Mouse (Mus musculus) forebrain, embryonic 10.5 days (tissue): Measurements from ENCODE around the gene Pomgnt1. TPM values are rescaled to one million over a fixed set of nuclear protein-coding genes. Genes with fewer than 3 reads are reported as not detected.

Source experiments
- DNase-seq: peaks from one replicate; pipeline ENCODE4 v3.0.0-alpha.2; 2017; ENCODE audit warnings: low spot score; ENCODE audit errors: extremely low spot score
- H3K27ac ChIP-seq: fragments of 300-500 bp; sonication (generic); 2 replicates; pipeline ENCODE4 v1.5.1; 2016; ENCODE audit warnings: mild to moderate bottlenecking
- H3K27me3 ChIP-seq: fragments of 300-500 bp; sonication (generic); 2 replicates; pipeline ENCODE4 v1.6.1; 2016; ENCODE audit warnings: mild to moderate bottlenecking; ENCODE audit not compliant: poor library complexity, severe bottlenecking
- H3K36me3 ChIP-seq: fragments of 300-500 bp; sonication (generic); replicated peaks from 2 replicates; pipeline ENCODE4 v1.6.1; 2016; ENCODE audit warnings: mild to moderate bottlenecking, moderate library complexity
- H3K4me1 ChIP-seq: fragments of 300-500 bp; sonication (generic); 2 replicates; pipeline ENCODE4 v1.6.1; 2016
- H3K4me3 ChIP-seq: fragments of 300-500 bp; sonication (generic); 2 replicates; pipeline ENCODE4 v1.5.1; 2016; ENCODE audit warnings: mild to moderate bottlenecking, moderate library complexity
- H3K9me3 ChIP-seq: fragments of 300-500 bp; sonication (generic); 2 replicates; pipeline ENCODE4 v1.6.1; 2016; ENCODE audit warnings: mild to moderate bottlenecking, moderate library complexity
- WGBS: fragments of 180-500 bp; shearing (Covaris S2); methylation state at CpG from one replicate; pipeline ENCODE4 v1.1.7; 2016; 5-methylcytosine and 5-hydroxymethylcytosine counted together
- polyA plus RNA-seq: library from polyadenylated mRNA; unstranded; fragments of >200 nt; fragmentation: Nextera tagmentation; extraction: Ambion mirVana; gene quantifications from 2 replicates; pipeline ENCODE4 v1.2.1, GENCODE M21; 2016

Gene Pomgnt1
- polyA plus RNA-seq, 1 experiment from 2014 or later = 50.6 TPM

GRCm38 (mm10) chr4:116182745-116183144 is 59.1 kb downstream of the Pomgnt1 start:
- H3K4me3 ChIP-seq = peak overlapping the region; percentile 39
- H3K27ac ChIP-seq = peak overlapping the region; percentile 79
- no peaks in the 10 kb centered on the region for H3K36me3 ChIP-seq
- 6% methylated on average over 12 of the region's 12 CpGs for WGBS
- no peak for DNase-seq
- H3K4me1 ChIP-seq = peaks cover 21% of the 10 kb centered on the region
- no peaks in the 10 kb centered on the region for H3K9me3 ChIP-seq
- no peaks in the 10 kb centered on the region for H3K27me3 ChIP-seq

GRCm38 (mm10) chr4:116185083-116185482 is 61.4 kb downstream of the Pomgnt1 start:
- H3K36me3 ChIP-seq = no peaks in the 10 kb centered on the region
- H3K9me3 ChIP-seq = no peaks in the 10 kb centered on the region
- no peak overlapping the region for H3K27ac ChIP-seq
- H3K4me1 ChIP-seq = peaks cover 18% of the 10 kb centered on the region
- 90% methylated on average over 4 of the region's 4 CpGs for WGBS
- DNase-seq = no peak
- no peak overlapping the region for H3K4me3 ChIP-seq
- H3K27me3 ChIP-seq = no peaks in the 10 kb centered on the region

GRCm38 (mm10) chr4:116192286-116192835 is 68.7 kb downstream of the Pomgnt1 start:
- Histone ChIP-seq H3K4me3 (no peak overlapping the region), H3K27ac (no peak overlapping the region), H3K9me3 (no peaks in the 10 kb centered on the region), H3K27me3 (no peaks in the 10 kb centered on the region), H3K4me1 (no peaks in the 10 kb centered on the region), H3K36me3 (no peaks in the 10 kb centered on the region)
- WGBS = 75% methylated on average over 4 of the region's 4 CpGs
- no peak for DNase-seq

GRCm38 (mm10) chr4:116193583-116194383 is 70.1 kb downstream of the Pomgnt1 start:
- Histone ChIP-seq H3K4me1 (no peaks in the 10 kb centered on the region), H3K27ac (no peak overlapping the region), H3K36me3 (no peaks in the 10 kb centered on the region), H3K9me3 (no peaks in the 10 kb centered on the region), H3K27me3 (no peaks in the 10 kb centered on the region), H3K4me3 (no peak overlapping the region)
- no peak for DNase-seq
- WGBS = 80% methylated on average over 9 of the region's 9 CpGs

GRCm38 (mm10) chr4:116198422-116198821 is 74.8 kb downstream of the Pomgnt1 start:
- WGBS = 84% methylated on average over 2 of the region's 2 CpGs
- Histone ChIP-seq H3K27me3 (no peaks in the 10 kb centered on the region), H3K4me3 (no peak overlapping the region), H3K9me3 (no peaks in the 10 kb centered on the region), H3K27ac (no peak overlapping the region), H3K36me3 (no peaks in the 10 kb centered on the region), H3K4me1 (no peaks in the 10 kb centered on the region)
- no peak for DNase-seq

- H3K9me3 ChIP-seq = no peaks in the 10 kb centered on the region
- no peaks in the 10 kb centered on the region for H3K4me1 ChIP-seq
- 75% methylated on average over 3 of the region's 3 CpGs for WGBS
- DNase-seq = no peak
- H3K27ac ChIP-seq = no peak overlapping the region
- no peaks in the 10 kb centered on the region for H3K27me3 ChIP-seq
- no peak overlapping the region for H3K4me3 ChIP-seq
- no peaks in the 10 kb centered on the region for H3K36me3 ChIP-seq
These were observed 80.8 kb downstream of the Pomgnt1 start for GRCm38 (mm10) chr4:116204422-116204821.

- no peaks in the 10 kb centered on the region for H3K4me1 ChIP-seq
- no peaks in the 10 kb centered on the region for H3K36me3 ChIP-seq
- no peak overlapping the region for H3K4me3 ChIP-seq
- H3K27ac ChIP-seq = no peak overlapping the region
- DNase-seq = no peak
- no peaks in the 10 kb centered on the region for H3K27me3 ChIP-seq
- H3K9me3 ChIP-seq = no peaks in the 10 kb centered on the region
- 92% methylated on average over 4 of the region's 4 CpGs for WGBS
These were observed 82.9 kb downstream of the Pomgnt1 start for GRCm38 (mm10) chr4:116206531-116206930.

GRCm38 (mm10) chr4:116208891-116209290 is 85.3 kb downstream of the Pomgnt1 start:
- Histone ChIP-seq H3K27ac (no peak overlapping the region), H3K4me1 (no peaks in the 10 kb centered on the region), H3K4me3 (no peak overlapping the region), H3K9me3 (no peaks in the 10 kb centered on the region), H3K36me3 (no peaks in the 10 kb centered on the region), H3K27me3 (no peaks in the 10 kb centered on the region)
- 85% methylated on average over 1 of the region's 1 CpGs for WGBS
- DNase-seq = no peak

Other genes with a start within 250 kb of the Pomgnt1 start
- not detected in 2 replicates for gene Kncn, start 239.4 kb upstream of the Pomgnt1 start, polyA plus RNA-seq
- 0.16 TPM in 1 of 2 replicates, not detected in the other for gene 6430628N08Rik, start 233.2 kb upstream of the Pomgnt1 start, polyA plus RNA-seq
- 1.7 and 2.3 TPM in 2 replicates for gene Dmbx1, start 183.9 kb upstream of the Pomgnt1 start, polyA plus RNA-seq
- 1.9 and 2.3 TPM in 2 replicates for gene Faah, start 105.9 kb upstream of the Pomgnt1 start, polyA plus RNA-seq
- 17.3 and 18.0 TPM in 2 replicates for gene Nsun4, start 70.0 kb upstream of the Pomgnt1 start, polyA plus RNA-seq
- gene Uqcrh, start 48.8 kb upstream of the Pomgnt1 start, polyA plus RNA-seq = 440 and 449 TPM in 2 replicates
- gene Lrrc41, start 48.6 kb upstream of the Pomgnt1 start, polyA plus RNA-seq = 61.8 and 68.1 TPM in 2 replicates
- 91.5 and 95.8 TPM in 2 replicates for gene Rad54l, start 150 bp upstream of the Pomgnt1 start, polyA plus RNA-seq
- gene Lurap1, start 27.5 kb downstream of the Pomgnt1 start, polyA plus RNA-seq = 2.0 and 2.6 TPM in 2 replicates
- not detected in 2 replicates for gene Tspan1, start 43.8 kb downstream of the Pomgnt1 start, polyA plus RNA-seq
- not detected in 2 replicates for gene 1700042G07Rik, start 49.5 kb downstream of the Pomgnt1 start, polyA plus RNA-seq
- gene Gm49337, start 49.5 kb downstream of the Pomgnt1 start, polyA plus RNA-seq = not detected in 2 replicates
- 39.1 and 42.6 TPM in 2 replicates for gene Pik3r3, start 97.8 kb downstream of the Pomgnt1 start, polyA plus RNA-seq